Mouse (Mus musculus): ENCODE measurements around the gene Fam219a. TPM values are rescaled to one million over a fixed set of nuclear protein-coding genes. Genes with fewer than 3 reads are reported as not detected.
A peak's percentile ranks its signal among the peaks of the same experiment; 100 is the strongest.

Fam219a gene
- polyA plus RNA-seq, 1 experiment from 2014 or later: 11.9 TPM

DNA sequence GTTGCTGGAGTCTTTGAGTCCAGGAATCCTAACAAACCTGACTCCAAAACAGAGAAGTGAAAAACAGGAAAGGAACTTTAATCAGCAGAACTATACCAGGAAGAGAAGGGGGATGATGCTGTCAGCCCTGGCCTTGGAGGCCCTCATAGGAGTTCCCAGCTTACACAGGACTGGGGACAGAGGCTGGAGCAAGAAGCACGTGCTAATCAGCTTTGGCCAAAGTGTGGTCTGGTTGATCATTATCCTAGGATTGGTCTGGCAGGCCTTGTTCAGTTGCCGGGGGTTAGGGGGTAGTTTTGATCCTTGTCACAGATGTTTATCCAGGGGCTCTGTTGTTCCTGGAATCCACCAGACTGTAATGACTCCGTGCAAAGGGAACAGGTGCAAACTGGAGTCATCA, 75.0 kb downstream of the Fam219a start:
- H3K9ac ChIP-seq (replicated peaks): no peak overlapping the region
- H3K9me3 ChIP-seq: no peaks in the 10 kb centered on the region
- 0 out of 2 replicates have a peak, but pooled peaks cover 3% of the 10 kb centered on the region for H3K36me3 ChIP-seq
- peaks cover 56% of the 10 kb centered on the region for H3K27me3 ChIP-seq
- H3K27ac ChIP-seq (replicated peaks): no peak overlapping the region
- H3K4me2 ChIP-seq (replicated peaks): no peak overlapping the region
- ATAC-seq (ENCODE audit: low FRiP score, low read depth): no peak
- H3K4me1 ChIP-seq: peaks cover 22% of the 10 kb centered on the region
- 56% methylated on average over 3 of the region's 3 CpGs for WGBS
- no peak overlapping the region for H3K4me3 ChIP-seq

DNA sequence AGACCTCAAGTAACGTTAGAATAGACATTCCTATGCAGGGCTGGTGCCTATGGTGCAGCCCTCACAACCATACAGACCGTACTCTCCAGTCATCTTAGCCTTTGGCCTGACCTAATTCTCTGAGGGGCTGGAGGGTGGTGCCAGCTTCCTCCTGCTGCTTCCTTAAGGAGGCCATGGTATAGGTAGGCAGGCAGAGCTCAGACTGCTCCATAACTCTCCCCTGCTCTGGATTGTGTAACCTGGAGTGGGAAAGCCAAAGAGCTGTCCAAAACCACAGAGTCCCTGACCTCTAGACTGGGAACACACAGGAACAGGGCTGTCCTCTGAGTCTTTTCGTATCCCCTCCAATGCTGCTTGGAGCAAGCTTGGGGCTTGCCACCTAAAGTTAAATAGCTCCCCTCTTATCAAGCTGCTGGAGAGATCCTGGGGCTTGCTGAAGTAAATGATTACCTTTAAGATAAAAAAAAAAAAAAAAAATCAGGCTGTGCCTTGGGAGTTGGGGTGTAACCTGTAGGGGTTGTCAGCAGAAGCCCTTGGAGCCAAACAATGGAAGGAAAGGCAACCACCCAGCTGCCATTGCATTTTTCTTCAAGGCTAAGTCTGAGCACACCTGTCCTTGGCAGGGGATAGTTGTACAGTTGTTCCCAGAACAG, 75.7 kb downstream of the Fam219a start:
- Histone ChIP-seq H3K27me3 (peaks cover 48% of the 10 kb centered on the region), H3K27ac (replicated peaks) (no peak overlapping the region), H3K36me3 (0 out of 2 replicates have a peak, but pooled peaks cover 3% of the 10 kb centered on the region), H3K9ac (replicated peaks) (no peak overlapping the region), H3K4me1 (peaks cover 14% of the 10 kb centered on the region), H3K4me3 (no peak overlapping the region), H3K9me3 (no peaks in the 10 kb centered on the region), H3K4me2 (replicated peaks) (no peak overlapping the region)
- 82% methylated on average over 3 of the region's 3 CpGs for WGBS
- ATAC-seq (ENCODE audit: low FRiP score, low read depth): no peak

DNA sequence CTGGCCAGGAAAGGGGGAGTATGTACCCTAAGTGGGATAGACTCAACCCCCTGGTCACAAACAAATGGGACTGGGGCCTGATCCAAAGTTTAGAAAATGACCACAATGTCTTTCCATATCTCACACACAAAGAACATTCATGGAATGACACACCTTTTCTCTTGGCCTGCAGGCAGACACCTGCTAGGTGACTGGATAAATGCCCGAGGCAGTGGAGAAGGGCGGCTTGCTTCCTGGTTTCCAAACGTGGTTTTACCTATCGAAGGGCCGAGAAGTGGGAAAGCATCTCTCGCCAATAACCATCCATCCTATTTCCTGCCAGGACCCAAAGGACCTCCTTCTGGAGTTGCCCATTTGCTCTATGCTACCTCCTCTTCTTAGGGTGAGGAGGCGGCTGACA, 76.4 kb downstream of the Fam219a start:
- Histone ChIP-seq H3K27ac (replicated peaks) (no peak overlapping the region), H3K36me3 (0 out of 2 replicates have a peak, but pooled peaks cover 3% of the 10 kb centered on the region)
- WGBS: 85% methylated on average over 7 of the region's 7 CpGs

GRCm38 (mm10) chr4:41481601-41482017, 87.7 kb downstream of the Fam219a start:
- no peak for ATAC-seq (ENCODE audit: low FRiP score, low read depth)
- Histone ChIP-seq H3K36me3 (peaks cover 3% of the 10 kb centered on the region; the same call in 1 of the 2 replicates), H3K9me3 (no peaks in the 10 kb centered on the region), H3K27me3 (no peaks in the 10 kb centered on the region), H3K27ac (replicated peaks) (no peak overlapping the region), H3K4me2 (replicated peaks) (no peak overlapping the region), H3K4me1 (no peaks in the 10 kb centered on the region), H3K4me3 (no peak overlapping the region), H3K9ac (replicated peaks) (no peak overlapping the region)
- 63% methylated on average over 6 of the region's 6 CpGs for WGBS

More for the DNA sequence above, 76.4 kb downstream of the Fam219a start:
- peaks cover 41% of the 10 kb centered on the region for H3K27me3 ChIP-seq
- peaks cover 8% of the 10 kb centered on the region for H3K4me1 ChIP-seq
- no peaks in the 10 kb centered on the region for H3K9me3 ChIP-seq
- no peak for ATAC-seq (ENCODE audit: low FRiP score, low read depth)
- H3K4me3 ChIP-seq: no peak overlapping the region
- H3K9ac ChIP-seq (replicated peaks): no peak overlapping the region
- H3K4me2 ChIP-seq (replicated peaks): no peak overlapping the region

DNA sequence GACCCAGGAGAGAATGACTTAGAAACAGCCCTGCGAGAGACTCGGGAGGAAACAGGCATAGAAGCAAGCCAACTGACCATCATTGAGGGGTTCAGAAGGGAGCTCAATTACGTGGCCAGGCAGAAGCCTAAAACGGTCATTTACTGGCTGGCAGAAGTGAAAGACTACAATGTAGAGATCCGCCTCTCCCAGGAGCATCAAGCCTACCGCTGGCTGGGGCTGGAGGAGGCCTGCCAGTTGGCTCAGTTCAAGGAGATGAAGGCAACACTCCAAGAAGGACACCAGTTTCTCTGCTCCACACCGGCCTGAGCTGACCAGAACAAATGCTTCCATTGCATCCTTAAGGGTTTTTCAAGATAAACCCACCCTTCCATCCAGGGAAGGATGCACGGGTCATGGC, 89.1 kb downstream of the Fam219a start:
- H3K4me1 ChIP-seq: no peaks in the 10 kb centered on the region
- H3K36me3 ChIP-seq: peaks cover 3% of the 10 kb centered on the region; the same call in 1 of the 2 replicates
- no peaks in the 10 kb centered on the region for H3K9me3 ChIP-seq

GRCm38 (mm10) chr4:41479456-41479804, 89.9 kb downstream of the Fam219a start:
- peaks cover 3% of the 10 kb centered on the region; the same call in 1 of the 2 replicates for H3K36me3 ChIP-seq
- no peaks in the 10 kb centered on the region for H3K27me3 ChIP-seq
- H3K9ac ChIP-seq (replicated peaks): no peak overlapping the region
- no peaks in the 10 kb centered on the region for H3K4me1 ChIP-seq
- no peak overlapping the region for H3K27ac ChIP-seq (replicated peaks)
- H3K9me3 ChIP-seq: no peaks in the 10 kb centered on the region
- H3K4me3 ChIP-seq: no peak overlapping the region
- WGBS: 78% methylated on average over 1 of the region's 1 CpGs
- no peak overlapping the region for H3K4me2 ChIP-seq (replicated peaks)
- ATAC-seq (ENCODE audit: low FRiP score, low read depth): no peak

More for the DNA sequence above, 89.1 kb downstream of the Fam219a start:
- Histone ChIP-seq H3K27ac (replicated peaks) (no peak overlapping the region), H3K4me3 (no peak overlapping the region), H3K27me3 (no peaks in the 10 kb centered on the region), H3K9ac (replicated peaks) (no peak overlapping the region), H3K4me2 (replicated peaks) (no peak overlapping the region)
- ATAC-seq (ENCODE audit: low FRiP score, low read depth): no peak
- WGBS: 90% methylated on average over 8 of the region's 8 CpGs

- H3K4me3 ChIP-seq: no peak overlapping the region
- 68% methylated on average over 4 of the region's 4 CpGs for WGBS
- H3K27me3 ChIP-seq: no peaks in the 10 kb centered on the region
- no peaks in the 10 kb centered on the region for H3K4me1 ChIP-seq
- no peak overlapping the region for H3K27ac ChIP-seq (replicated peaks)
- H3K9ac ChIP-seq (replicated peaks): no peak overlapping the region
- no peak overlapping the region for H3K4me2 ChIP-seq (replicated peaks)
- ATAC-seq (ENCODE audit: low FRiP score, low read depth): no peak
- H3K9me3 ChIP-seq: no peaks in the 10 kb centered on the region
- H3K36me3 ChIP-seq: peaks cover 4% of the 10 kb centered on the region; the same call in 1 of the 2 replicates
Observed at GRCm38 (mm10) chr4:41478751-41479455, 90.4 kb downstream of the Fam219a start.

- WGBS: 89% methylated on average over 9 of the region's 9 CpGs
- Histone ChIP-seq H3K27me3 (no peaks in the 10 kb centered on the region), H3K36me3 (peaks cover 9% of the 10 kb centered on the region; the same call in 1 of the 2 replicates), H3K9me3 (no peaks in the 10 kb centered on the region), H3K4me1 (no peaks in the 10 kb centered on the region), H3K4me2 (replicated peaks) (no peak overlapping the region), H3K27ac (replicated peaks) (no peak overlapping the region), H3K4me3 (no peak overlapping the region), H3K9ac (replicated peaks) (no peak overlapping the region)
- ATAC-seq (ENCODE audit: low FRiP score, low read depth): no peak
Observed at GRCm38 (mm10) chr4:41477648-41478160, 91.6 kb downstream of the Fam219a start.

GRCm38 (mm10) chr4:41471384-41471689, 98.0 kb downstream of the Fam219a start:
- no peaks in the 10 kb centered on the region for H3K9me3 ChIP-seq
- ATAC-seq (ENCODE audit: low FRiP score, low read depth): no peak
- peak overlapping the region; percentile 55 for H3K27ac ChIP-seq (replicated peaks)
- no peak overlapping the region for H3K4me2 ChIP-seq (replicated peaks)
- 79% methylated on average over 1 of the region's 1 CpGs for WGBS
- H3K4me1 ChIP-seq: peaks cover 28% of the 10 kb centered on the region
- 0 out of 2 replicates have a peak, but pooled peaks cover 6% of the 10 kb centered on the region for H3K36me3 ChIP-seq
- H3K9ac ChIP-seq (replicated peaks): no peak overlapping the region
- no peak overlapping the region for H3K4me3 ChIP-seq
- no peaks in the 10 kb centered on the region for H3K27me3 ChIP-seq

DNA sequence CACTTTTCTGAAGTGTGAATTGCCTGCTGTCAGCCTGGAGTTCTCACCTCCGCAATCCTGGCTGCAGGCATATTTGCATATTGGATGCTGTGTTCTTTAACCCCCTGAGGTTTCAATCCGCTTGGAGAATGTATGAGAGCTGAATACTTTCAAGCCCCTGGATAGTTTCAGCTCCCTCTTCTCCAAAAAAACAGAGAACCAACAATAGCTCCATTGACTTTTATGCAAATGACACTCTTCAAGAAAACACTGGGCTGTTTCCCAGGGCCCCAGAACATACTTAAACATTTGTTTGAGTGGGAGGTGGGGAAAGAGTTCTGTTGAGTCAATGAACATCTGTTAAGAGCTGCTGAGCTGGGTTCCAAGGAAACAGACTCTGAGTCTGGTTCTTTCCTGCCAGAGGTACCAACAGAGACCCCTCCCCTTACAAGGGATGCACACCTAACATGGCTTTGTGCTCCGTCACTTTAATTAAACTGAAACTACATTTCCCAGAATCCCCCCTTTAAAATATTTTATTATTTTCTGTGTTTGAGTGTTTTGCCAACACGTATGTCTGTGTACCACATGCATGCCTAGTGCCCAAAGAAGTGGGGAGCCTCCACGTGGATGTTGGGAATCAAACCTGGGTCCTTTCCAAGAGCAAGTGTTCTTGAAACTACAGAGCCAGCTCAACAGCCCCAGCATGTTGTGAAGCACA, 98.5 kb downstream of the Fam219a start:
- H3K9me3 ChIP-seq: no peaks in the 10 kb centered on the region
- no peak overlapping the region for H3K9ac ChIP-seq (replicated peaks)
- peaks cover 30% of the 10 kb centered on the region for H3K4me1 ChIP-seq
- H3K27me3 ChIP-seq: no peaks in the 10 kb centered on the region
- no peak overlapping the region; the same call in 1 of the 2 replicates for H3K4me2 ChIP-seq (replicated peaks)
- WGBS: 30% methylated on average over 5 of the region's 5 CpGs
- 0 out of 2 replicates have a peak, but pooled peaks cover 6% of the 10 kb centered on the region for H3K36me3 ChIP-seq
- H3K4me3 ChIP-seq: no peak overlapping the region
- ATAC-seq (ENCODE audit: low FRiP score, low read depth): peak; percentile 73
- H3K27ac ChIP-seq (replicated peaks): peak overlapping the region; percentile 55

DNA sequence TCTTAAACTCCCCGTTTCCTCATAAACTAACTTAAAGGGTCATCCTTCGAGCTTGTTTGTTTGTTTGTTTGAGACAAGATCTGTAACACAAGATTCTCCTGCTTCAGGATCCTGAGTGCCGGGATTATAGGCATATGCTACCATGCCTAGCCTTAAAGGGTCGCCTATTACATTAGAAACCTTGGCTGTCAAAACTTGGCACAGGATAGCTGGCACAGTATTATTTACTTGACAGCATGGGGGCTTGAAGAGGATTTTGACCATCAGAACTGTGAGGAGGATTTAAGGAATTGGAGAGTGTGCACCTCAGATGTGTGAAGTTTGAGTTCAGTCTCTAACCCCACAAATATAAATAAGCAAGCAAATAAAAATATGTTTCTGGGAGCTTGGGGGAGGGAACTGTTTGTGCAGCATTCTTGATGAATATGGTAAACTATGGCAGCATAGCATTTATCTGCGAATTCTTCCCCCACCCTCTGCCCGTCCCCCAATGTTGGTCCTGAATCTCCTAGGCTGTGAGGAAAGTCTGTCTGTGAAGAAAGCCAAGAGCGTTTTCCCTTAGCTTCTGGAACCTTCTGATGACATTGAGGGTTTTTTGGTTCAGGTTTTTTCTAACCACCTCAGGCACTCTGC, 99.2 kb downstream of the Fam219a start:
- Histone ChIP-seq H3K36me3 (0 out of 2 replicates have a peak, but pooled peaks cover 6% of the 10 kb centered on the region), H3K9me3 (no peaks in the 10 kb centered on the region), H3K27ac (replicated peaks) (peak overlapping the region; percentile 55), H3K9ac (replicated peaks) (no peak overlapping the region), H3K27me3 (no peaks in the 10 kb centered on the region), H3K4me1 (peaks cover 34% of the 10 kb centered on the region), H3K4me2 (replicated peaks) (no peak overlapping the region), H3K4me3 (no peak overlapping the region)
- 62% methylated on average over 7 of the region's 7 CpGs for WGBS
- ATAC-seq (ENCODE audit: low FRiP score, low read depth): no peak
